Mouse (Mus musculus): ENCODE measurements at regions not wholly inside any gene's neighbourhood (a gene's known extent, or its start where the extent isn't known, plus 50 kb on each side); places are given as distances from the start of the nearest gene placed in this dataset.

- TF ChIP-seq CTCF (IDR thresholded peaks at IDR 0.05; ENCODE audit: insufficient read depth, low read length) (no peak), POLR2A (IDR thresholded peaks at IDR 0.05; ENCODE audit: borderline replicate concordance, extremely low read depth, low read depth, low read length) (no peak)
These were observed 430.4 kb downstream of the Adgrl2 start for GRCm38 (mm10) chr3:148559752-148560460.
